Mouse (Mus musculus) myocyte (in vitro differentiated cells): ENCODE measurements around the gene Creb3l4.

Source experiments
- CEBPB ChIP-seq: IDR thresholded peaks from 2 replicates; pipeline ENCODE4 v1.6.1; 2011; ENCODE audit warnings: mild to moderate bottlenecking, moderate library complexity; ENCODE audit not compliant: poor library complexity, insufficient read depth, severe bottlenecking
- E2F4 ChIP-seq: IDR thresholded peaks from one replicate; pipeline ENCODE4 v1.6.1; 2011; ENCODE audit warnings: mild to moderate bottlenecking, control low read depth, moderate library complexity; ENCODE audit not compliant: insufficient read depth
- MAX ChIP-seq: IDR thresholded peaks from one replicate; pipeline ENCODE4 v1.6.1; 2011; ENCODE audit warnings: low read depth, mild to moderate bottlenecking, control low read depth
- MYOD1 ChIP-seq, 3 experiments: IDR thresholded peaks; one replicate each; pipeline ENCODE4 v1.6.1; 2011; ENCODE audit warnings: control low read depth in 2 of 3, low read depth in 2 of 3, mild to moderate bottlenecking in 2 of 3, moderate library complexity in 1 of 3; ENCODE audit not compliant: insufficient read length in 2 of 3, control insufficient read depth in 1 of 3
- POLR2A ChIP-seq: IDR thresholded peaks from one replicate; pipeline ENCODE4 v1.6.1; 2011; ENCODE audit warnings: low read depth, mild to moderate bottlenecking, control low read depth, moderate library complexity; ENCODE audit not compliant: insufficient read length
- POLR2AphosphoS2 ChIP-seq: IDR thresholded peaks from one replicate; pipeline ENCODE4 v1.6.1; 2011; ENCODE audit warnings: low read depth, control low read depth; ENCODE audit not compliant: insufficient read length

GRCm38 (mm10) chr3:90264687-90265033, 21.3 kb upstream of the Creb3l4 start:
- TF ChIP-seq CEBPB: no peak
- TF ChIP-seq POLR2A: no peak
- no peak for TF ChIP-seq POLR2AphosphoS2
- no peak for TF ChIP-seq E2F4
- TF ChIP-seq MAX: no peak
- no peak for TF ChIP-seq MYOD1 (IDR thresholded peaks at IDR 0.05; ENCODE audit: control insufficient read depth in 1 of 3, insufficient read length in 2 of 3, low read depth in 2 of 3)
